Mouse (Mus musculus): ENCODE results near the gene Ccser1. TPM values are rescaled to one million over a fixed set of nuclear protein-coding genes. Genes with fewer than 3 reads are reported as not detected.

Gene Ccser1
- total RNA-seq, 2 experiments from 2014 or later = 47.0 to 49.7 TPM

GRCm38 (mm10) chr6:62281256-62281655 is 1101.1 kb downstream of the Ccser1 start:
- no peak for DNase-seq
- intact Hi-C loops (cut with DNase I) = no loop called here

- DNase-seq = no peak
- intact Hi-C loops (cut with DNase I) = no loop called here
Measured at GRCm38 (mm10) chr6:62301576-62302312, 1121.6 kb downstream of the Ccser1 start.

GRCm38 (mm10) chr6:62318627-62319026 is 1138.5 kb downstream of the Ccser1 start:
- intact Hi-C loops (cut with DNase I) = no loop called here
- no peak for DNase-seq

- intact Hi-C loops (cut with DNase I) = no loop called here
- DNase-seq = no peak
Measured at GRCm38 (mm10) chr6:62340319-62340718, 1160.2 kb downstream of the Ccser1 start.

GRCm38 (mm10) chr6:62367802-62368201 is 1187.7 kb downstream of the Ccser1 start:
- intact Hi-C loops (cut with DNase I) = no loop called here
- no peak for DNase-seq
